Mouse (Mus musculus) 3T3-L1 (cell line): ENCODE results near the gene Ier3.
A peak's percentile ranks its signal among the peaks of the same experiment; 100 is the strongest.

ENCODE experiments used
- DNase-seq: peaks from one replicate; pipeline ENCODE4 v3.0.0-alpha.2; 2015; ENCODE audit warnings: low read depth, low spot score

Gene Ier3

DNA sequence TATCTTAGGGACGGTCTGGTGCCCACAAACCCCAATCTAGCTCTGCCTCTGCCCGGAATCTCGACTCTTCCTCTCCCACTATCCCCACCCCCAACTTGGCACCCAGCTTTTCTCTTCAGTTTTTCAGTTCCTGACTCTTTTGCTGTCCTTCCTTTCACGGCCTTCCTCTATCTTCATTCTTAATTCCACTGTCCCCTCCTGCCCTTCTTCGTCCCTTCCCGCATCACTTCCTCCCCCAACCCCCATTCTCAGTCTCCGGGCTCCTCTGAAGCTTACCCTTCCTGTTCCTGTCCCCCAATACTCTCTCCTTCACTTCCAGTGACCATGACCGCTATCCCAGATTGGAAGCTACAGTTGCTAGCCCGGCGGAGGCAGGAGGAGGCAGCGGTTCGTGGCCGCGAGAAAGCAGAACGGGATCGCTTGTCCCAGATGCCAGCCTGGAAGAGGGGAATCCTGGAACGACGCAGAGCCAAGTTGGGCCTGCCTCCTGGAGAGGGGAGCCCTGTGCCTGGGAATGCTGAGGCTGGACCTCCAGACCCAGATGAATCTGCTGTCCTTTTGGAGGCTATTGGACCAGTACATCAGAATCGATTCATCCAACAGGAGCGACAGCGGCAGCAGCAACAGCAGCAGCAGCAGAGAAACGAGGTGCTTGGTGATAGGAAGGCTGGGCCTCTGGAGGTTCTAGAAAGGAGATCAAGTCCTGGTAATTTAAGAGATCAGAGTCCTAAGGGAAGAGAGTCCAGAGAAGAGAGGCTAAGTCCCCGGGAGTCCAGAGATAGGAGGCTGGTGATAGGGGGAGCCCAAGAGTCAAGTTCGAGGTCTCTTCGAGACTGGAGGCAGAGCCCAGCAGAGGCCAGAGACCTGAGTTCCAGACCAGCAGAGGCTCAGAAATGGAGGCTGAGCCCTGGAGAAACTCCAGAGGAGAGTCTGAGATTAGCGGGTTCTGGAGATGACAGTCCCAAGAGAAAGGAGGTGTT is 45.7 kb downstream of the Ier3 start:
- DNase-seq: peak; percentile 82

DNA sequence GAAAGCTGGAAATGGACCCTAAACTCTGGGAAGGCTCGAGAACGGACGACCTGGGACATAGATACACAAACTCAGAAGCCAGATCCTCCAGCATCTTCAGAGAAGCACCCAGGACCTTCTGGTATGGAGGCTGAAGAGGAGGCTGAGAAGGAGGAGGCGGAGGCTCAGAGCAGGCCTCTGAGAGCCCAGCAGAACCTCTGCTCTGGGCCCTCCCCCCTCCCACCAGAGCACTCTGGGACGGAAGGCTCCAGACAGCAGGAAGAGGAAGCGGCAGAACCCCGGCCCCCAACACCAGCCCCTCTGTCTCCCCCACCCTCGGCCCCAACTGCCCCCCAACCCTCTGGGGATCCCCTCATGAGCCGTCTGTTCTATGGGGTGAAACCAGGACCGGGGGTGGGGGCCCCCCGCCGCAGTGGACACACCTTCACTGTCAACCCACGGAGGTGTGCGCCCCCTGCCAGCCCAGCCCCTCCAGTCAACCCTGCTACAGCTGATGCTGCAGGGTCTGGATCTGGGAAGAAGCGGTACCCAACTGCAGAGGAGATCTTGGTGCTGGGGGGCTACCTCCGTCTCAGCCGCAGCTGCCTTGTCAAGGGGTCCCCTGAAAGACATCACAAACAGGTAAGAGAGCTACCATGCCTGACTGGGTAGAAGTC is 46.8 kb downstream of the Ier3 start:
- peak; percentile 66 for DNase-seq

DNA sequence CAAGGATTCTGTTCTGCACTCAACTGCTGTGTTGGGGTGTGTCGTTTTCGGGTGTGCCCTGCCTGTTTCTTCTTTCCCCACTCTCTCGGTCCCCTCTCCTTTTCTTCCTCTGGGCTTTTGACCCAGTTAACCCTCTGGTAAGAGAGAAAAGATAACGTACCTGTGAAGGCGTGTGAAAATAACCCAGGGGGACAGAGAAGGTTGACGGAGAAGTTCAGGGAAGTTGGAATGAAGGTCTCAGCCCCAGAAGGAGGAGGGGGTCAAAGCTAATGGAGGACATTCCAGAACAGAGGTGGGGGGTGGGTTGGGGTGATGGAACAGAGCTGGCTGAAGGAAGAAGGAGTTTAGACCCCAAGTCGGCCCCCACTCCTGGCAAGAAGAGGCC is 47.5 kb downstream of the Ier3 start:
- peak; percentile 26 for DNase-seq

DNA sequence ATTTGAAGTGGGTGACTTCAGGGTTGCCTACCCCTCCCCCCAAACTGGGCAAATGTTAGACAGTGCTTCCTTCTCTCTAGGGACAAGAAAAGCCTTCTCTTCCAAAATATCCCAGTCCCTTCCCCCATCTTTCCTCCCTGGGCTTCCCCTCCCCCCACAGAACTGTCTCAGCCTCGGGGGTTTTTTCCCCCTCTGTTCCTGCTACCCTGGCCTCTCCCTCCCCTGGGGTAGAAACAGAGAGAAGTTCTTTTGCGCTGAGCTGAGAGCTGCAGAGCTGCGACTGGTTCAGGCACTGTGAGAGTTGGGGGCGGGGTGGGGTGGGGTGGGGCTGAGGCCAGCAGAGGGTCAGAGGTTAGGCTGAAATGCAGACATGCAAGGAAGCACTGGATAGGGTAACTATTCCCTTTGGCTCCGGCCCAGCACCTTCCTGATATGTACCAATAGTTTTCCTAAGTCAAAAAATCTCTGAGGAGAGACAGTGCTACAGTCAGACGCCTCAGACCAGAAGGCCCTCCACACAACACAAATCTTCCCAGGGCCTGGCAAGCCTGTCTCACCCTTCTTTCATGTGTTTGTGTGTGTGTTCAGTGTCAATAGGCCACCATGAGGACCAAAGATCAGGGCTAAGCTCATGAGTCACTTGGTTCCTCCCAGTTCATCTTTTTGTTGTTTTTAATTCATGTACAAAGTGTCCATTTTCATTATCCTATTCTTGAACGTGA is 48.0 kb downstream of the Ier3 start:
- DNase-seq: peak; percentile 64

DNA sequence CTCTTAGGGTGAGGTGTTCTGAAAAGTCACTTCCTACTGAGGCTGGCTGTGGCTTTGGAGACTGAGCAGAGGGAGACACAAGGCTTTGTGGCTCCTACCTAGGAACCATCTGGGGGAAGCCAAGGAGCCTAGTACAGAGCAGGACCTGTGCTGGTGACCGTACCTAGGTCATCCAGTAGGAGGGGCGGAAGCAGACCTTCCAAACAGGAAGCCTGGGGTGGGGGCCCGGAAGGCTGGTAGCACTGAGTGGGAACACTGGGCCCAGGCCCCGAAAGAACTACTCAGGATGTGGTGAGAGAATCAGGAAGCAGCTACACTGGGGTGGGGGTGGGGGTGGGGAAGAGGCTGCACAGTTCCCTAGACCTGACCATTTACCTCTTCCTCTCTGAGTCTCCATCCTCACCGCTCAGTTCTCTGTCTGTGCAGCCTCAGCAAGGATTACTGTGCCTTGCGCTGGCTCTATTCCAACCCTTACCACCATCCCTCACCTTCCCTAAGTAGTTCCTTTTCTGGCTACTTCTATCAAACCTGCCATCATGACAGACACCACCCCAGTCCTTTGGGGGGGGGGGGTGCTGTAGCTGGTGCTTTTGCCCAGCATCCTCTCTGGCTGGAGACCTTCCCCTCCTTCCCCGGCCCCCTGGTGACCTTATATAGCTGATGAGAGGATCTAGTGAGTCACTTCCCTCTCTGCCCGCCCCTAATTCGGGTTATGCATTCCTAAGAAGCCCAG is 48.8 kb downstream of the Ier3 start:
- peak; percentile 91 for DNase-seq

DNA sequence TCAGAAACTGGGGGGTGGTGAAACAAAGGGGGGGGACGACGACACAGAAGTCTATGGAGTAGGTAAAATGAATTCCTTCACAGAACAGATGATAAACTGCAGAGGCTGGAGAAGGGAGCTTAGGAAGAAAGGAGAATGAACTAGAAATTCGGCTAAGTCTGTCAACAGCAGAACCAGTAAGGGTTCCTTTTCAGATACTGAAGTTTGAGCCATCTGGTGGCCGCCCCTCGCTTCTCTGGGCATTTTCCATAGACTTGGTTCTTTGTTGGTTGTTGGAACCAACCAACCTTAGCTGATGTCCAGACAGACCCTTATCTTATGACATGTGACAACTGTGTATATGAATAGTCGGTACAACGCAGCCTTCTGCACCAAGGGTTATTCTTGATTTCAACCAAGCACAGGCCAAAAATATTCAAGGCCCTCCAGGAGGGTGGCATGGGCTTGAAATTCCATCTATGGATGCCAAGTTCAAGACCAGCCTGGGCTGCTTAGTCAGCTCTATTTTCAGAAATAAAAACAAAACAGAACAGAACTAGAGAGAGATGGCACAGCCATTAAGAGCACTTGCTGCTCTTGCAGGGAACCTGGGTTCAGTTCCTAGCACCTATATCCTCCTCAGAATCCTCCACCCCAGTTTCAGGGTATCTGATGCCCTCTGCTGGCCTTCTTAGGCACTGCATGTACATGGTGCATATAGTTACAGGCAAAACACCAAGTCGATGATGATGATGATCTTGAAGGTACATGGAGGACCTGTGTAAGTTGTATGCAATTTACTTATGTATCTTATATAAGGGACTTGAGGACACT is 49.6 kb downstream of the Ier3 start:
- DNase-seq: peak; percentile 68
